ENCODE assay signal across 9 mouse cellular contexts in genomic region chr9:62972073-62972745, GRCm38 (mm10). TPM values are rescaled to one million over a fixed set of nuclear protein-coding genes. Genes with fewer than 3 reads are reported as not detected.
DNase-seq lines count a peak whose midpoint lies in the region; ATAC-seq and TF ChIP-seq lines count a peak whose summit lies in the region.
"Had no signal": no experiment of that assay in that cellular context is flagged by ENCODE, and none has a peak within 500 bp of the region (broad histone marks: within the 10 kb centered on the region; RNA-seq: fewer than 3 reads in every experiment).

No protein-coding gene starts in this region.

- H3K27ac ChIP-seq in forebrain, postnatal 0 days (ENCODE audit: low read depth, low read length), result no peak overlapping the region
- no peak overlapping the region for H3K27ac ChIP-seq in forebrain, embryonic 13.5 days
- H3K27ac ChIP-seq in embryonic facial prominence, embryonic 10.5 days (replicated peaks), result no peak overlapping the region
- H3K27ac ChIP-seq in intestine, embryonic 15.5 days, result no peak overlapping the region
- H3K27ac ChIP-seq: limb, embryonic 12.5 days had no signal

- H3K9me3 ChIP-seq in forebrain, postnatal 0 days (ENCODE audit: low read length), result no peaks in the 10 kb centered on the region
- no peaks in the 10 kb centered on the region for H3K9me3 ChIP-seq in forebrain, embryonic 13.5 days (replicated peaks)
- no peaks in the 10 kb centered on the region for H3K9me3 ChIP-seq in E14TG2a.4 (ENCODE audit: low read length)
- no peaks in the 10 kb centered on the region for H3K9me3 ChIP-seq in embryonic facial prominence, embryonic 10.5 days
- H3K9me3 ChIP-seq in intestine, embryonic 15.5 days, result no peaks in the 10 kb centered on the region
- H3K9me3 ChIP-seq: limb, embryonic 12.5 days had no signal

- H3K36me3 ChIP-seq in forebrain, postnatal 0 days (ENCODE audit: insufficient read depth), result no peaks in the 10 kb centered on the region
- no peaks in the 10 kb centered on the region for H3K36me3 ChIP-seq in forebrain, embryonic 13.5 days (ENCODE audit: poor library complexity, severe bottlenecking)
- H3K36me3 ChIP-seq in E14TG2a.4 (ENCODE audit: insufficient read depth, low read length), result no peaks in the 10 kb centered on the region
- H3K36me3 ChIP-seq in embryonic facial prominence, embryonic 10.5 days (replicated peaks), result peaks cover 10% of the 10 kb centered on the region; the same call in 1 of the 2 replicates
- H3K36me3 ChIP-seq in intestine, embryonic 15.5 days, result no peaks in the 10 kb centered on the region
- H3K36me3 ChIP-seq: limb, embryonic 12.5 days had no signal

- no peak overlapping the region for H3K9ac ChIP-seq in forebrain, postnatal 0 days
- no peak overlapping the region for H3K9ac ChIP-seq in forebrain, embryonic 13.5 days
- no peak overlapping the region for H3K9ac ChIP-seq in intestine, embryonic 15.5 days
- H3K9ac ChIP-seq: limb, embryonic 12.5 days had no signal

- no peak overlapping the region for H3K4me3 ChIP-seq in forebrain, postnatal 0 days (ENCODE audit: low read depth, low read length)
- H3K4me3 ChIP-seq in forebrain, embryonic 13.5 days, result no peak overlapping the region
- H3K4me3 ChIP-seq in E14TG2a.4 (replicated peaks; ENCODE audit: low read length), result no peak overlapping the region
- H3K4me3 ChIP-seq in embryonic facial prominence, embryonic 10.5 days, result no peak overlapping the region
- no peak overlapping the region for H3K4me3 ChIP-seq in intestine, embryonic 15.5 days (replicated peaks)
- H3K4me3 ChIP-seq: limb, embryonic 12.5 days had no signal

- no peaks in the 10 kb centered on the region for H3K27me3 ChIP-seq in forebrain, postnatal 0 days (ENCODE audit: insufficient read depth, low read length)
- H3K27me3 ChIP-seq in forebrain, embryonic 13.5 days, result no peaks in the 10 kb centered on the region
- no peaks in the 10 kb centered on the region for H3K27me3 ChIP-seq in E14TG2a.4 (ENCODE audit: insufficient read depth, low read length)
- H3K27me3 ChIP-seq in embryonic facial prominence, embryonic 10.5 days (replicated peaks; ENCODE audit: low read depth, poor library complexity, severe bottlenecking), result no peaks in the 10 kb centered on the region
- no peaks in the 10 kb centered on the region for H3K27me3 ChIP-seq in intestine, embryonic 15.5 days (replicated peaks)
- H3K27me3 ChIP-seq: limb, embryonic 12.5 days had no signal

- 51% methylated on average over 10 of the region's 10 CpGs for WGBS in forebrain, postnatal 0 days
- WGBS in forebrain, embryonic 13.5 days, result 49% methylated on average over 10 of the region's 10 CpGs
- 50% methylated on average over 10 of the region's 10 CpGs for WGBS in embryonic facial prominence, embryonic 10.5 days
- 60% methylated on average over 10 of the region's 10 CpGs for WGBS in intestine, embryonic 15.5 days

- H3K4me2 ChIP-seq in forebrain, postnatal 0 days (ENCODE audit: low read depth), result no peak overlapping the region
- no peak overlapping the region for H3K4me2 ChIP-seq in forebrain, embryonic 13.5 days
- no peak overlapping the region for H3K4me2 ChIP-seq in intestine, embryonic 15.5 days (replicated peaks)
- H3K4me2 ChIP-seq: limb, embryonic 12.5 days had no signal

- peak; percentile 13; the same call in 1 of the 2 replicates for TF ChIP-seq CTCF in forebrain, postnatal 0 days (IDR thresholded peaks at IDR 0.05; ENCODE audit: low read depth)
- TF ChIP-seq CTCF in E14TG2a.4 (conservative IDR thresholded peaks at IDR 0.05; ENCODE audit: low read length), result peak; percentile 19

- H3K4me1 ChIP-seq in forebrain, postnatal 0 days (ENCODE audit: insufficient read depth), result no peaks in the 10 kb centered on the region
- H3K4me1 ChIP-seq in forebrain, embryonic 13.5 days, result peaks cover 33% of the 10 kb centered on the region
- H3K4me1 ChIP-seq in E14TG2a.4 (replicated peaks; ENCODE audit: low read depth, low read length), result peaks cover 31% of the 10 kb centered on the region
- H3K4me1 ChIP-seq in embryonic facial prominence, embryonic 10.5 days, result peaks cover 10% of the 10 kb centered on the region
- H3K4me1 ChIP-seq in intestine, embryonic 15.5 days (replicated peaks), result peaks cover 11% of the 10 kb centered on the region

- no peak for ATAC-seq in forebrain, postnatal 0 days
- no peak for ATAC-seq in forebrain, embryonic 13.5 days
- ATAC-seq in intestine, embryonic 15.5 days, result peak; percentile 61; the same call in 1 of the 2 replicates

- no peak for DNase-seq in forebrain, postnatal 0 days
- DNase-seq in embryonic facial prominence, embryonic 10.5 days (ENCODE audit: low spot score), result peak; percentile 27
- DNase-seq in lung, postnatal 14 days, result peak; percentile 11
- peak; percentile 48 for DNase-seq in thymus, postnatal 14 days
- DNase-seq in right cerebral cortex, postnatal 14 days, result no peak

RNA-seq across cellular contexts. Expression of gene Pias1, which starts 15.5 kb away (rescaled TPM):
- total RNA-seq in forebrain, postnatal 0 days (2014; rRNA removed), result 21.2 and 36.2 TPM in 2 replicates
- polyA plus RNA-seq in forebrain, postnatal 0 days (2015; fragmentation: Nextera tagmentation; extraction: Ambion mirVana), result 35.2 and 50.2 TPM in 2 replicates
- 57.1 and 62.7 TPM in 2 replicates for polyA plus RNA-seq in forebrain, embryonic 13.5 days (2015; fragmentation: Nextera tagmentation; extraction: Ambion mirVana)
- 50.4 and 52.1 TPM in 2 replicates for polyA plus RNA-seq in embryonic facial prominence, embryonic 10.5 days (2016; fragmentation: Nextera tagmentation; extraction: Ambion mirVana)
- 46.4 and 49.2 TPM in 2 replicates for polyA plus RNA-seq in intestine, embryonic 15.5 days (2015; fragmentation: Nextera tagmentation; extraction: Ambion mirVana)

Comparison
In these comparisons a context has a peak if more than half of its experiments do, and no peak if none do; other contexts are left out.
1. DNase-seq: peak in embryonic facial prominence, embryonic 10.5 days (single experiment), lung, postnatal 14 days (single experiment) and thymus, postnatal 14 days (single experiment); none in forebrain, postnatal 0 days (single experiment) and right cerebral cortex, postnatal 14 days (single experiment).